Comparison of ENCODE assay signal across 26 mouse cellular contexts in the genomic region with DNA sequence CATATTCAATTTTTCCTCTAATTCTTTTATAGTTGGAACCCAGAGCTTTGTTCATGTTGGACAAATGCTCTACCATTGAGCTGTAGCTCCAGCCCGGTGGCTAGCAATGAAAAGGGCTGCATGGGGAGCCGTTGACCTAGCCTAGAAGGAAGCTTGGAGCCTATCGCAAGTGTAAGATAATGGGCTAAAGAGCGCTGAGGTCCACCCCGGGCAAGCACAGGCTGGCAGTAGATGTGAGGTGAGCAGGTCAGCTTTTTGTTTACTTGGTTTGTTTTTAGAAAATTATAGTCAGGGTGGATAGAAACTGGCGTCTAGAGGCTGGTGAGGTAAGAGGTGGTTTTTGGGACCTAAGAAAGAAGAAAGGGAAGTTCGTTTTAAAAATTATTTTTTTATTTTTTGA.
DNase-seq lines count a peak whose midpoint lies in the region; ATAC-seq and TF ChIP-seq lines count a peak whose summit lies in the region.
"Had no signal": no experiment of that assay in that cellular context is flagged by ENCODE, and none has a peak within 500 bp of the region (broad histone marks: within the 10 kb centered on the region; RNA-seq: fewer than 3 reads in every experiment).

No protein-coding gene starts in this region.

- H3K79me2 ChIP-seq in liver, adult 2 months (ENCODE audit: control insufficient read depth, insufficient read depth, low read length) = no peaks in the 10 kb centered on the region

- peaks cover 3% of the 10 kb centered on the region; the same call in 1 of the 2 replicates for H3K4me1 ChIP-seq in liver, adult 2 months (ENCODE audit: control insufficient read depth, insufficient read depth, low read length)
- H3K4me1 ChIP-seq in liver, embryonic 11.5 days (replicated peaks; ENCODE audit: control insufficient read depth, insufficient read depth, low read length) = no peaks in the 10 kb centered on the region
- H3K4me1 ChIP-seq in forebrain, embryonic 10.5 days = peaks cover 27% of the 10 kb centered on the region

- no peak overlapping the region for H3K9ac ChIP-seq in liver, adult 2 months (ENCODE audit: low read depth, low read length)
- H3K9ac ChIP-seq in liver, embryonic 11.5 days (ENCODE audit: low read depth, low read length) = no peak overlapping the region
- H3K9ac ChIP-seq: embryonic facial prominence, embryonic 13.5 days; embryonic facial prominence, embryonic 15.5 days; forebrain, embryonic 13.5 days; forebrain, embryonic 15.5 days; forebrain, postnatal 0 days had no signal

- no peaks in the 10 kb centered on the region for H3K36me3 ChIP-seq in liver, adult 2 months (ENCODE audit: control insufficient read depth, insufficient read depth, low read length)
- H3K36me3 ChIP-seq in liver, embryonic 11.5 days (ENCODE audit: control insufficient read depth, insufficient read depth, low read length) = no peaks in the 10 kb centered on the region
- H3K36me3 ChIP-seq in forebrain, embryonic 10.5 days (replicated peaks) = no peaks in the 10 kb centered on the region
- H3K36me3 ChIP-seq: embryonic facial prominence, embryonic 13.5 days; embryonic facial prominence, embryonic 15.5 days; forebrain, embryonic 15.5 days; G1E had no signal

- H3K9me3 ChIP-seq in liver, embryonic 11.5 days (ENCODE audit: control insufficient read depth, low read length) = no peaks in the 10 kb centered on the region
- no peaks in the 10 kb centered on the region for H3K9me3 ChIP-seq in forebrain, embryonic 10.5 days
- H3K9me3 ChIP-seq: embryonic facial prominence, embryonic 13.5 days; embryonic facial prominence, embryonic 15.5 days; forebrain, embryonic 13.5 days; forebrain, embryonic 15.5 days had no signal

- peak; percentile 78 for DNase-seq in liver, adult 2 months (ENCODE audit: extremely low read depth, low read depth, low spot score)
- DNase-seq in liver, embryonic 11.5 days (ENCODE audit: low spot score) = no peak
- DNase-seq in urinary bladder, postnatal 36 days (ENCODE audit: low spot score in 2 of 2) = peak; percentile 49 to 60
- DNase-seq in urinary bladder, postnatal 4 days (ENCODE audit: low spot score in 2 of 2) = no peak
- DNase-seq in forebrain, embryonic 10.5 days (ENCODE audit: extremely low spot score, low spot score) = no peak
- DNase-seq: adrenal gland, adult 2 months; adrenal gland, postnatal 25 days; B cell, adult 2 months; cerebellum, adult 11 months; cerebellum, adult 18-20 months; cerebellum, adult 8-10 months; cerebellum, adult 9-11 months; cerebellum, postnatal 14 days; cerebellum, postnatal 36 days; embryo, embryonic 11 days; forebrain, postnatal 0 days had no signal

- WGBS in liver, adult 2 months = 19% methylated on average over 7 of the region's 7 CpGs
- 76% methylated on average over 7 of the region's 7 CpGs for WGBS in liver, embryonic 11.5 days
- WGBS in forebrain, embryonic 10.5 days = 85% methylated on average over 7 of the region's 7 CpGs

- H3K27me3 ChIP-seq in liver, adult 2 months (ENCODE audit: control insufficient read depth, insufficient read depth, low read length) = no peaks in the 10 kb centered on the region
- no peaks in the 10 kb centered on the region for H3K27me3 ChIP-seq in liver, embryonic 11.5 days (replicated peaks; ENCODE audit: control insufficient read depth, insufficient read depth, low read length)
- no peaks in the 10 kb centered on the region for H3K27me3 ChIP-seq in forebrain, embryonic 10.5 days (ENCODE audit: poor library complexity, severe bottlenecking)
- H3K27me3 ChIP-seq: CH12.LX; embryonic facial prominence, embryonic 13.5 days; embryonic facial prominence, embryonic 15.5 days; forebrain, embryonic 13.5 days; forebrain, embryonic 15.5 days; Patski had no signal

- TF ChIP-seq POLR2A in liver, adult 2 months (IDR thresholded peaks at IDR 0.05; ENCODE audit: extremely low read depth, insufficient read depth, low read length) = no peak

- no peak overlapping the region for H3K27ac ChIP-seq in liver, adult 2 months (replicated peaks; ENCODE audit: insufficient read depth, low read depth, low read length)
- H3K27ac ChIP-seq in liver, embryonic 11.5 days (ENCODE audit: low read depth, low read length) = no peak overlapping the region
- H3K27ac ChIP-seq in forebrain, embryonic 10.5 days = no peak overlapping the region
- H3K27ac ChIP-seq: embryonic facial prominence, embryonic 13.5 days; embryonic facial prominence, embryonic 15.5 days; forebrain, embryonic 13.5 days; forebrain, embryonic 15.5 days had no signal

- TF ChIP-seq CTCF in liver, adult 2 months (IDR thresholded peaks at IDR 0.05; ENCODE audit: low read depth, low read length) = no peak

- no peak overlapping the region for H3K4me2 ChIP-seq in liver, embryonic 11.5 days
- H3K4me2 ChIP-seq: embryonic facial prominence, embryonic 13.5 days; embryonic facial prominence, embryonic 15.5 days; forebrain, embryonic 13.5 days; forebrain, embryonic 15.5 days had no signal

- ATAC-seq in liver, embryonic 11.5 days (replicated peaks; ENCODE audit: low FRiP score) = no peak
- ATAC-seq: activated CD4-positive, CD25-positive, alpha-beta regulatory T cell, adult 4 months; CD4-positive, CD25-positive, alpha-beta regulatory T cell, adult 4 months; forebrain, embryonic 13.5 days; forebrain, embryonic 15.5 days; forebrain, postnatal 0 days; Patski had no signal

- no peak overlapping the region for H3K4me3 ChIP-seq in liver, adult 2 months (ENCODE audit: insufficient read depth, low read depth, low read length)
- H3K4me3 ChIP-seq in liver, embryonic 11.5 days (ENCODE audit: low read depth, low read length) = no peak overlapping the region
- H3K4me3 ChIP-seq in forebrain, embryonic 10.5 days = no peak overlapping the region
- H3K4me3 ChIP-seq: embryonic facial prominence, embryonic 13.5 days; embryonic facial prominence, embryonic 15.5 days; erythroblast, embryonic 14.5 days; forebrain, embryonic 13.5 days; forebrain, embryonic 15.5 days had no signal

Comparison
In these comparisons a context has a peak if more than half of its experiments do, and no peak if none do; other contexts are left out.
1. DNase-seq: peak in liver, adult 2 months (single experiment) and urinary bladder, postnatal 36 days (2 of 2); none in liver, embryonic 11.5 days (single experiment), urinary bladder, postnatal 4 days (0 of 2) and forebrain, embryonic 10.5 days (single experiment).